Mouse (Mus musculus) limb, embryonic 13.5 days (tissue): ENCODE results near the gene Prdx2. TPM values are rescaled to one million over a fixed set of nuclear protein-coding genes. Genes with fewer than 3 reads are reported as not detected.

Experiments
- ATAC-seq: fragments of 200-750 bp; cut with Nextera tagmentation; 2 replicates; pipeline ENCODE4 v1.8.0; 2017; ENCODE audit warnings: low read depth, moderate number of reproducible peaks, moderate TSS enrichment; ENCODE audit not compliant: low FRiP score
- H3K27ac ChIP-seq: fragments of 300-500 bp; sonication (generic); 2 replicates; pipeline ENCODE4 v1.5.1; 2015; ENCODE audit warnings: inconsistent platforms, mild to moderate bottlenecking, moderate library complexity
- H3K27me3 ChIP-seq: fragments of 300-500 bp; sonication (generic); 2 replicates; pipeline ENCODE4 v1.6.1; 2015; ENCODE audit warnings: mild to moderate bottlenecking, inconsistent platforms
- H3K36me3 ChIP-seq: fragments of 300-500 bp; sonication (generic); 2 replicates; pipeline ENCODE4 v1.6.1; 2015; ENCODE audit warnings: inconsistent platforms, mild to moderate bottlenecking, moderate library complexity
- H3K4me1 ChIP-seq: fragments of 300-500 bp; sonication (generic); 2 replicates; pipeline ENCODE4 v1.6.1; 2015; ENCODE audit warnings: inconsistent platforms
- H3K4me2 ChIP-seq: fragments of 300-500 bp; sonication (generic); replicated peaks from 2 replicates; pipeline ENCODE4 v1.6.1; 2015; ENCODE audit warnings: inconsistent platforms, mild to moderate bottlenecking, moderate library complexity
- H3K4me3 ChIP-seq: fragments of 300-500 bp; sonication (generic); 2 replicates; pipeline ENCODE4 v1.5.1; 2015; ENCODE audit warnings: moderate library complexity, mild to moderate bottlenecking, inconsistent platforms
- H3K9ac ChIP-seq: fragments of 300-500 bp; sonication (generic); 2 replicates; pipeline ENCODE4 v1.6.1; 2015; ENCODE audit warnings: mild to moderate bottlenecking, inconsistent platforms
- H3K9me3 ChIP-seq: fragments of 300-500 bp; sonication (generic); 2 replicates; pipeline ENCODE4 v1.6.1; 2016; ENCODE audit warnings: inconsistent platforms
- WGBS: fragments of 180-500 bp; shearing (Covaris S2); methylation state at CpG from one replicate; pipeline ENCODE4 v1.1.7; 2015; 5-methylcytosine and 5-hydroxymethylcytosine counted together
- polyA plus RNA-seq: library from polyadenylated mRNA; unstranded; fragments of >200 nt; fragmentation: Nextera tagmentation; extraction: Ambion mirVana; gene quantifications from 2 replicates; pipeline ENCODE4 v1.2.1, GENCODE M21; 2015

Gene Prdx2
- polyA plus RNA-seq, 1 experiment from 2014 or later: 961 TPM

- H3K4me3 ChIP-seq: no peak overlapping the region
- peaks cover 69% of the 10 kb centered on the region for H3K4me1 ChIP-seq
- H3K27me3 ChIP-seq: peaks cover 29% of the 10 kb centered on the region
- WGBS: 70% methylated on average over 3 of the region's 3 CpGs
- H3K4me2 ChIP-seq: peak overlapping the region; percentile 10; the same call in 1 of the 2 replicates
- ATAC-seq: no peak
- H3K9ac ChIP-seq: no peak overlapping the region
- no peaks in the 10 kb centered on the region for H3K36me3 ChIP-seq
- no peak overlapping the region for H3K27ac ChIP-seq
- no peaks in the 10 kb centered on the region for H3K9me3 ChIP-seq
Measured at GRCm38 (mm10) chr8:84982499-84983011, 13.2 kb downstream of the Prdx2 start.

DNA sequence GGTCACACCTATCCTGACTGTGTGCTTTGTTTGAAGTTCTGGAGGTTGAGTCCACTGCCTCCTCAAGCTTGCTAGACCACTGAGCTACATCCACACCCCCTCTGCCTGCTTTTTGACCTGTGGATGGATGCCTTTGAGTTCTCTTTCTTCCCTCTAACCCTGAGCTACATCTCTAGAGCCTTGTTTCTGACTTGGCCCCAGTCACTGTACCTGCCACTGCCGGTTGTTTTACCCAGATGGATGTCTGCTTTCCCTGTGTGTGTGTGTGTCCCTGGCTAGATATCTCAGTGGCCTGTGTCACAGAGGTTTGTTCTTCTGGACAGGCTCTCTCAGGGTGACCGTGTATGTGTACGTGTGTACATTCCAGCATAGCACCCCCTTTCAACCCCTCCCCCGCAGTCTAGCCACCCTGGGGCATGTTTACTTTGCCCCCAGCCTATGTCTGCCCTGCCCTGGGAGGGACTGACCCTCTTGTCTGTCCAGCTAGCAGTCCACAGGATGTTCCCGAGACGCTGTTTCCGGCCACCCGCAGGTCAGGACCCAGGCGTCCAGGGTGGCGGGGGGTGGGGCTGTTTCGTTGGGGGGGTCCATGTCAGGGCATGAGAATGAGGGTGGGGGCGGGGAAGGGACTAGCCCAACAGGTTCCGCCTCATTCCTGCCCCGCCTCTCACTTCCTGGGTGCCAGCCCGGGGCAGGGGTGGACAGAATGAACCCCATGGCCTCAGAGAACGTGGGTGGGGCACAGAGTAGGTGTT lies 15.1 kb downstream of the Prdx2 start:
- Histone ChIP-seq H3K9ac (peak overlapping the region; percentile 66), H3K4me2 (peak overlapping the region; percentile 94), H3K36me3 (no peaks in the 10 kb centered on the region), H3K4me1 (peaks cover 56% of the 10 kb centered on the region), H3K9me3 (no peaks in the 10 kb centered on the region), H3K27ac (no peak overlapping the region; the same call in 1 of the 2 replicates), H3K4me3 (peak overlapping the region; percentile 50; the same call in 1 of the 2 replicates), H3K27me3 (peaks cover 16% of the 10 kb centered on the region)
- 9% methylated on average over 16 of the region's 16 CpGs for WGBS
- ATAC-seq: no peak

DNA sequence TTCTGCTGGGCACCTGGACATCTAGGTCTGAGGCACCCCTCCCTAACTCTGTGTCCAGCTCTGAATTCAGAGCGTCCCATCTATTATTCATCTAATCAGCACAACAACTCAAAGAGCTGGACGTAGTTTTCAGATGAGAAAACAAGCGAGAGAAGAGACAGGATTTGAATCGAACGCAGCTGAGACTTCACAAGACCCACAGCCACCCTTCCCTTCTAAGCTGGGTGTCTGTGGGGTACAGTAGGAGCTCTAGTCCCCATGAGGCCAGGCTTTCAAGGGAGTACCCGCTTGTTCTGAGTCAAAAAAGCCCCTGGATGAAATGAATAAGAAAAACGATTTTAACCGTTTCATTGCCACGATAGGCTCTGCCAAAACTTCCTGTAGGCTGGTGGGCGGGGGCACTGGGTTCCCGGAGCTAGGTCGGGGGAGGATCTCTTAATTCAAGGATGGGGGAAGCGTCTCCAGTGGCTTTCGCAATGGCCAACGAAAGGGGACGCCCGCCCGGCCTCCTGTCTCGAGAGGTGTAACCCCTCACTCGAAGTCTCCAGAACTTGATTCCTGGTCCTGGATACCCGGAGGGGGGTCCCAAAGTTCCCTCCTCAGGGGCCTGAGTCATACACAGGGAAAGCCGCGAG lies 15.8 kb downstream of the Prdx2 start:
- Histone ChIP-seq H3K4me1 (peaks cover 52% of the 10 kb centered on the region), H3K27me3 (peaks cover 16% of the 10 kb centered on the region), H3K9me3 (no peaks in the 10 kb centered on the region), H3K36me3 (no peaks in the 10 kb centered on the region), H3K4me3 (peak overlapping the region; percentile 50), H3K4me2 (peak overlapping the region; percentile 94), H3K27ac (peak overlapping the region; percentile 29; the same call in 1 of the 2 replicates), H3K9ac (peak overlapping the region; percentile 66)
- 2% methylated on average over 23 of the region's 23 CpGs for WGBS
- no peak for ATAC-seq

- under 1% methylated on average over 53 of the region's 53 CpGs for WGBS
- H3K9ac ChIP-seq: peak overlapping the region; percentile 66
- ATAC-seq: no peak
- peak overlapping the region; percentile 94 for H3K4me2 ChIP-seq
- H3K27me3 ChIP-seq: peaks cover 16% of the 10 kb centered on the region
- H3K27ac ChIP-seq: no peak overlapping the region; the same call in 1 of the 2 replicates
- H3K36me3 ChIP-seq: no peaks in the 10 kb centered on the region
- H3K4me1 ChIP-seq: peaks cover 47% of the 10 kb centered on the region
- peak overlapping the region; percentile 50 for H3K4me3 ChIP-seq
- H3K9me3 ChIP-seq: no peaks in the 10 kb centered on the region
Measured at GRCm38 (mm10) chr8:84985684-84986378, 16.4 kb downstream of the Prdx2 start.

DNA sequence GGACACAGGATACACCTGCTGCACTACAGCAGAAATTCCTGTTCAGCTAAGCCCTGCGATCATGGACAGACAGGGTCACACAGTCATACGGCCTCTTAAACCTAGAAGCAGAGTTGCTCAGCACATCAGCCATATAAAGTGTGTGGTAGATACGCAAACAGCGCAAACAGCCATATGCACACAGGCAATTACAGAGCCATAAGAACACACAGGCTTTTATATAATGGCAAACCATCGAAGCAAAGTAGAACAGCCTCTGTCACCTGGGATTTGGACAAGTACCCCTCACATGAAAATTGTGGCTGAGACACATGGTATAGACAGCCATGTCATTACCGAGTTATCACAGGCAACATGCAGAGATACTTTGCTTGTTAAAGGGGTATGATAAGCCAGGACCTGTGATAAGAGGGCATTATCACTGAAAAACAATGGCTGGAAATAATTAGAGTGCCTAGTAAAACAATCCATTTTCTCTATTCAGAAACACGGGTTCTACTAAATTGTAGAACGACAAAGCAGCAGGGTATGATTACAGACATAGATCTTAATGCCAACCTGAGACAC lies 17.1 kb downstream of the Prdx2 start:
- peak overlapping the region; percentile 50 for H3K4me3 ChIP-seq
- H3K9me3 ChIP-seq: no peaks in the 10 kb centered on the region
- H3K4me1 ChIP-seq: peaks cover 47% of the 10 kb centered on the region
- no peaks in the 10 kb centered on the region for H3K36me3 ChIP-seq
- ATAC-seq: no peak
- peaks cover 16% of the 10 kb centered on the region for H3K27me3 ChIP-seq
- H3K9ac ChIP-seq: no peak overlapping the region
- 28% methylated on average over 8 of the region's 8 CpGs for WGBS
- H3K27ac ChIP-seq: no peak overlapping the region
- peak overlapping the region; percentile 94 for H3K4me2 ChIP-seq

- Histone ChIP-seq H3K9ac (no peak overlapping the region), H3K4me3 (no peak overlapping the region), H3K4me2 (no peak overlapping the region), H3K36me3 (no peaks in the 10 kb centered on the region), H3K27ac (no peak overlapping the region), H3K9me3 (no peaks in the 10 kb centered on the region), H3K4me1 (peaks cover 38% of the 10 kb centered on the region), H3K27me3 (peaks cover 16% of the 10 kb centered on the region)
- 89% methylated on average over 5 of the region's 5 CpGs for WGBS
- ATAC-seq: no peak
Measured at GRCm38 (mm10) chr8:84987388-84987787, 18.0 kb downstream of the Prdx2 start.

- WGBS: 66% methylated on average over 2 of the region's 2 CpGs
- H3K9me3 ChIP-seq: no peaks in the 10 kb centered on the region
- no peaks in the 10 kb centered on the region for H3K36me3 ChIP-seq
- ATAC-seq: no peak
- H3K4me3 ChIP-seq: no peak overlapping the region
- H3K4me1 ChIP-seq: peaks cover 38% of the 10 kb centered on the region
- H3K4me2 ChIP-seq: no peak overlapping the region
- H3K27ac ChIP-seq: no peak overlapping the region
- H3K27me3 ChIP-seq: peaks cover 16% of the 10 kb centered on the region
- no peak overlapping the region for H3K9ac ChIP-seq
Measured at GRCm38 (mm10) chr8:84987903-84988302, 18.5 kb downstream of the Prdx2 start.

GRCm38 (mm10) chr8:84989311-84989731 lies 19.9 kb downstream of the Prdx2 start:
- H3K27me3 ChIP-seq: peaks cover 17% of the 10 kb centered on the region
- peak overlapping the region; percentile 94 for H3K4me2 ChIP-seq
- peaks cover 35% of the 10 kb centered on the region for H3K4me1 ChIP-seq
- H3K9ac ChIP-seq: no peak overlapping the region
- H3K4me3 ChIP-seq: no peak overlapping the region; the same call in 1 of the 2 replicates
- H3K36me3 ChIP-seq: no peaks in the 10 kb centered on the region
- H3K9me3 ChIP-seq: no peaks in the 10 kb centered on the region
- ATAC-seq: no peak
- WGBS: 6% methylated on average over 15 of the region's 15 CpGs
- no peak overlapping the region for H3K27ac ChIP-seq

- peaks cover 4% of the 10 kb centered on the region for H3K36me3 ChIP-seq
- peak overlapping the region; percentile 58; the same call in 1 of the 2 replicates for H3K27ac ChIP-seq
- peak overlapping the region; percentile 59 for H3K4me3 ChIP-seq
- no peaks in the 10 kb centered on the region for H3K9me3 ChIP-seq
- H3K4me2 ChIP-seq: peak overlapping the region; percentile 94
- H3K9ac ChIP-seq: peak overlapping the region; percentile 59
- peak; percentile 37; the same call in 1 of the 2 replicates for ATAC-seq
- H3K4me1 ChIP-seq: peaks cover 30% of the 10 kb centered on the region
- H3K27me3 ChIP-seq: peaks cover 22% of the 10 kb centered on the region
- under 1% methylated on average over 15 of the region's 15 CpGs for WGBS
Measured at GRCm38 (mm10) chr8:84989810-84990209, 20.4 kb downstream of the Prdx2 start.

- Histone ChIP-seq H3K27ac (peak within 1 kb of the TSS; percentile 58; the same call in 1 of the 2 replicates), H3K36me3 (peaks cover 10% of the 10 kb centered on the region), H3K4me1 (peaks cover 25% of the 10 kb centered on the region), H3K4me3 (peak within 1 kb of the TSS; percentile 59), H3K27me3 (peaks cover 28% of the 10 kb centered on the region), H3K9ac (peak within 1 kb of the TSS; percentile 69), H3K4me2 (peak within 1 kb of the TSS; percentile 94), H3K9me3 (no peaks in the 10 kb centered on the region)
- under 1% methylated on average over 22 of the region's 28 CpGs for WGBS
- peak; percentile 92 for ATAC-seq
Measured at GRCm38 (mm10) chr8:84990349-84990748, 21.0 kb downstream of the Prdx2 start, which contains the start of gene Hook2. Hook2 (plus strand) TSS chr8:84990603.

GRCm38 (mm10) chr8:84990836-84991235 lies 21.4 kb downstream of the Prdx2 start:
- Histone ChIP-seq H3K4me3 (peak overlapping the region; percentile 59), H3K9me3 (no peaks in the 10 kb centered on the region), H3K4me2 (peak overlapping the region; percentile 94), H3K9ac (peak overlapping the region; percentile 69), H3K27ac (0 out of 2 replicates have a peak overlapping the region, but pooled peaks have one; percentile 28), H3K36me3 (peaks cover 10% of the 10 kb centered on the region), H3K4me1 (peaks cover 25% of the 10 kb centered on the region), H3K27me3 (peaks cover 32% of the 10 kb centered on the region)
- ATAC-seq: peak; percentile 48
- 2% methylated on average over 15 of the region's 15 CpGs for WGBS
